Mouse (Mus musculus) bone marrow, adult 2 months (tissue): ENCODE results near the gene Enho.
"Not testable (repeated sequence)": the region's sequence is repeated elsewhere in the genome, so short reads cannot be mapped to it uniquely, and the experiment has no call there.

Experiments
- CTCF ChIP-seq: fragments of 200-500 bp; IDR thresholded peaks from 2 replicates; pipeline ENCODE4 v1.5.1; 2011; ENCODE audit warnings: low read length, control low read depth; ENCODE audit not compliant: control insufficient read depth, insufficient read depth
- POLR2A ChIP-seq: fragments of 200-500 bp; IDR thresholded peaks from 2 replicates; pipeline ENCODE4 v1.6.1; 2011; ENCODE audit warnings: low read depth, mild to moderate bottlenecking, control low read depth, low read length, borderline replicate concordance; ENCODE audit not compliant: control insufficient read depth

- TF ChIP-seq POLR2A, CTCF: not testable (repeated sequence)
Observed at GRCm38 (mm10) chr4:41684931-41685453, 44.9 kb upstream of the Enho start.
